8 mouse cellular contexts compared by ENCODE assay signal in genomic region chr13:41249538-41250317, GRCm38 (mm10). TPM values are rescaled to one million over a fixed set of nuclear protein-coding genes. Genes with fewer than 3 reads are reported as not detected.
DNase-seq lines count a peak whose midpoint lies in the region; ATAC-seq lines count a peak whose summit lies in the region.

Gene Smim13, plus strand, starts transcription at chr13:41249844.

- intact Hi-C loops in gastrocnemius, postnatal 14 days (cut with DNase I; ENCODE audit: low total_unique reads), result no loop called here
- intact Hi-C loops in left cerebral cortex, postnatal 10 days (cut with DNase I), result no loop called here

- DNase-seq in adrenal gland, adult (ENCODE audit: inconsistent age in 2 of 2, low spot score in 1 of 2), result peak; percentile 95 to 98
- peak; percentile 98 for DNase-seq in embryo, embryonic 10.5 days (ENCODE audit: low spot score)
- DNase-seq in gastrocnemius, postnatal 14 days, result peak; percentile 93
- peak; percentile 95 to 96 for DNase-seq in left cerebral cortex, postnatal 10 days (ENCODE audit: extremely low spot score in 1 of 2, low spot score in 2 of 2)
- DNase-seq in right cerebral cortex, postnatal 25 days, result peak; percentile 94
- DNase-seq in urinary bladder, postnatal 4 days (ENCODE audit: low spot score in 2 of 2), result peak; percentile 87 to 91

- peak; percentile 96 for ATAC-seq in inflammation-experienced regulatory T-cells, adult 6 months
- peak; percentile 97 for ATAC-seq in megakaryocyte-erythroid progenitor cell, adult 5-6 weeks (replicated peaks; ENCODE audit: low FRiP score, low TSS enrichment, poor library complexity, severe bottlenecking)

RNA-seq across cellular contexts. Expression of gene Smim13, which starts in this region (rescaled TPM):
- 10 to 100 TPM; 24.5 to 26.6 TPM for total RNA-seq in gastrocnemius, postnatal 14 days (2021)
- 1 to 10 TPM; 2.3 to 4.8 (median 3.1) TPM for polyA plus RNA-seq in inflammation-experienced regulatory T-cells, adult 6 months (2017; shearing (Covaris generic))
- 100 to 1,000 TPM; 157 to 163 TPM for total RNA-seq in left cerebral cortex, postnatal 10 days (2021)
- 24.5 and 26.4 TPM in 2 replicates for total RNA-seq in megakaryocyte-erythroid progenitor cell, adult 5-6 weeks (2014; fragmentation: Nextera tagmentation)
- 23.5 and 28.6 TPM in 2 replicates for total RNA-seq in megakaryocyte-erythroid progenitor cell, adult 5-6 weeks (2017)

Comparison
In these comparisons a context has a peak if more than half of its experiments do, and no peak if none do; other contexts are left out.
1. Peak in every context shown above with its lines: DNase-seq and ATAC-seq.
2. RNA of gene Smim13 (total RNA-seq): 157 to 163 TPM in left cerebral cortex, postnatal 10 days; 24.5 to 26.6 TPM in gastrocnemius, postnatal 14 days and 23.5 to 28.6 TPM in megakaryocyte-erythroid progenitor cell, adult 5-6 weeks; every median in the first group is over 4 times any median in the second.